Mouse (Mus musculus) ES-Bruce4 (cell line): ENCODE measurements at regions not wholly inside any gene's neighbourhood (a gene's known extent, or its start where the extent isn't known, plus 50 kb on each side); places are given as distances from the start of the nearest gene placed in this dataset.

Experiments
- CTCF ChIP-seq: IDR thresholded peaks from one replicate; pipeline ENCODE4 v1.8.1; 2011; ENCODE audit warnings: low read depth, low read length
- POLR2A ChIP-seq: IDR thresholded peaks from one replicate; pipeline ENCODE4 v1.8.1; 2011; ENCODE audit warnings: low read length; ENCODE audit not compliant: insufficient read depth

GRCm38 (mm10) chr14:40275331-40275730 is 617.7 kb downstream of the Sh2d4b start:
- TF ChIP-seq CTCF (no peak), POLR2A (no peak)
